Mouse (Mus musculus): ENCODE measurements around the gene Iqch. TPM values are rescaled to one million over a fixed set of nuclear protein-coding genes. Genes with fewer than 3 reads are reported as not detected.

Iqch gene
- not detected for polyA plus RNA-seq (2014; fragmentation: Illumina TruSeq; extraction: RNeasy Lipid Tissue Mini Kit (QIAGEN cat#74804); ENCODE audit: low read depth, low replicate concordance)

GRCm38 (mm10) chr9:63602043-63602939 lies at the start of gene Iqch, which contains the start of gene Aagab:
Gene Iqch (minus strand): TSS chr9:63602493.
Gene Aagab (plus strand): TSS chr9:63602660.

DNA sequence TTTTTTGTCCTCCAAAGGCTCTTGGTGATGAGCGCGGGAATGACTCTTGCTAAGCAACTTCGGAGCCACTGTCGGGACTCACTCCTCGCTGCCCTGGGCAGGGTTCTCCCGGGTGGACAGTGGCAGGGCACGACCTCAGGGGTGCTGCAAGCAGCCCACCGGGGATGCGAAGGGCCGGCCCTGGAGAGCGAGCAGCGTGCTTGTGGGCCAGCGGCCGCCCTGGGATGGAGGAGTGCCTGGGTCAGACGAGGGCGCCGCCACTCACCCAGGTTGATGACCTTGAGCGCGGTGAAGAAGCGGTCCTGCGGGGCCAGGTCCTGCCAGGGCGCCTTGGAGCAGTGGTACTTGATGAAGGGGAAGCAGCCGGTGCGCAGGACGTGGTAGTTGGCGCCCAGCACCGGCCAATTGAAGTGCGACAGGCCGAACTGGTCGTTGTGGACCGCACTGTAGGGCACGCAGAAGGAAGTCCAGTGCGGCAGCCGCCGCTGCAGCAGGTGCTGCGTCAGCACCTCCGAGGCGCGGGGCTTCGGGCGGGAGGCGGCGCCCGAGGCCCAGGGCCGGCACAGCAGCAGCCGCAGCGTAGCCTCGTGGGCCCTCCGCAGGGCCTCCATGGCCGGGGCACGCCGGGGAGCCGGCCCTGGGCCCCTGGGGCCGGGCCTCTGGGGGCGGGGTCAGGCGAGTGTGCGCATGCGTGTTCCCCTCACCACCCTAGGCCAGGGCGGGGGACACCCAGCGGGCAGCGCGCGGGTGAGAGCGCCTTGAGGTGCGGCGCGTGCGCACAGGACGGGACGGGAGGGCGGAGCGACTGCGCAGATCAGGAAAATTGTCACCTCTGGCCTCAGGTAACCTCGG lies 203.5 kb downstream of the Iqch start, which contains the start of gene 2300009A05Rik:
TSS of gene 2300009A05Rik (minus strand) at position 636 of the 852 bp plus-strand sequence.

DNA sequence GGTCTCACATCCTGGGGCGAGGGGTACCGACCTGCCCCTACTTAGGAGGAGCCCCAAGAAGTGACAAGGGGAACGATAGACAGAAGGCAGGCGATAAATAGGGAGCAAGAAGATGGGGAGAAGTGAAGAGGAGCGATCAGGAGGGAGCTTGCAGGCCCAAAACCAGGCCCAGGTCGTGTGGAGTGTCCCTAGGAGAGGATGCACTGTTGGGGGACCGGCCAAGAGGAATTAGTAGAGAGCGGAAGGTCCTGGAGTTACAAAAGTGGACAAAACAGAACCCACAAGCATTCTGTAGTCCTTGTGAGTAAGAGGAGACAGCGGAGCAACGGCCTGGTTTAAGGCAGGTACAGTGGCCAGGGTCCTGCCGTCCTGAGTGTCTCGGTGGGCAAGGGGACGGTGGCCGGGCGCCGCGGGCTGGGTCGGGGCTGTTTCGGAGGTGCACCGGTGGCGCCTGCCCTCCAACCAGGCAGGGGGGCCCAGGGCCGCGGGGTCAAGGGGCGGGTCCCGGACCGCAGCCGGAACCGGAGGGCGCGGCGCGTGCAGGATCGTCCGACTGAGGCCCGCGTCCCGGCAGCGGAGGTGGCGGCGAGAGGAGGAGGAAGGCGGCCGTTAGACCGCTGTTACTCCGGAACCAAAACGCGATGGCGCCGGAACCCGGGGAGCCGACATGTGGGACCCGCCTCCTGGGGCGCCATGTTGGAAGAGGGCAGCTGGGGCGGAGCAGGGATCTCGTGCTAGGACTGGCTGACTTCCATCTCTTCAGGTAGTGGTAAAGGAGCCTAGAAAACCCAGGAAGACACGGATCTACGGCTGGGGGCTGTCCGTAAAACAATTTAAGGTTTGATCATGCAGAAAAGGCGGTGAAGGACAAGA lies 224.8 kb downstream of the Iqch start, which contains the start of gene Map2k5:
TSS of gene Map2k5 (minus strand) at position 633 of the 873 bp plus-strand sequence.

Other genes starting within 250 kb of the Iqch start
- gene Map2k5, start 224.6 kb downstream of the Iqch start, polyA plus RNA-seq (2014; fragmentation: Illumina TruSeq; extraction: RNeasy Lipid Tissue Mini Kit (QIAGEN cat#74804); ENCODE audit: low read depth, low replicate concordance) = 12.3 TPM
- 25.6 TPM for gene 2300009A05Rik, start 203.2 kb downstream of the Iqch start, polyA plus RNA-seq (2014; fragmentation: Illumina TruSeq; extraction: RNeasy Lipid Tissue Mini Kit (QIAGEN cat#74804); ENCODE audit: low read depth, low replicate concordance)
- 7.1 TPM for gene Aagab, start 167 bp upstream of the Iqch start, polyA plus RNA-seq (2014; fragmentation: Illumina TruSeq; extraction: RNeasy Lipid Tissue Mini Kit (QIAGEN cat#74804); ENCODE audit: low read depth, low replicate concordance)
- 2.9 TPM for gene Smad3, start 155.5 kb upstream of the Iqch start, polyA plus RNA-seq (2014; fragmentation: Illumina TruSeq; extraction: RNeasy Lipid Tissue Mini Kit (QIAGEN cat#74804); ENCODE audit: low read depth, low replicate concordance)